Mouse (Mus musculus): Measurements from ENCODE around the gene Lrrc4b.

DNA sequence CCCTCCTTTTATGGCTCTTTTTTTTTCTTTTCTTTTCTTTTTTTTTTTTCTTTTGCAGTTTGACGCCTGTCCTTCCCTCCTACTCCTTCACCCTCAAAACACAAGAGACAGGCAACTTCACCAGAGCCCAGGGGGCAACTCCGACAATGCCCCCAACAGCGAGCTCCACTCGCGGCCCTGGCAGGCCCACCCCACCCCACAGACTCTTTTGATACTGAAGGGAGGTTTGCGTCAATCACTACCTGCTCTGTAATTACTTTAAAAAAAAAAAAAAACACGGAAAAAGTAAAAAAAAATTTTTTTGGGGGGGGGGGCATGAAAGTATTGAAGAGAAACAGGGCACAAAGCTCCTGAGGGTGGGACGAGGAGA is 34.2 kb downstream of the Lrrc4b start:
- TF ChIP-seq CTCF (IDR thresholded peaks at IDR 0.05; ENCODE audit: control insufficient read depth, insufficient read depth, low read length) (no peak), POLR2A (IDR thresholded peaks at IDR 0.05; ENCODE audit: borderline replicate concordance, control insufficient read depth, low read depth, low read length) (no peak)
